Mouse (Mus musculus): ENCODE results near the gene Zcchc4.
A peak's percentile ranks its signal among the peaks of the same experiment; 100 is the strongest.

DNA sequence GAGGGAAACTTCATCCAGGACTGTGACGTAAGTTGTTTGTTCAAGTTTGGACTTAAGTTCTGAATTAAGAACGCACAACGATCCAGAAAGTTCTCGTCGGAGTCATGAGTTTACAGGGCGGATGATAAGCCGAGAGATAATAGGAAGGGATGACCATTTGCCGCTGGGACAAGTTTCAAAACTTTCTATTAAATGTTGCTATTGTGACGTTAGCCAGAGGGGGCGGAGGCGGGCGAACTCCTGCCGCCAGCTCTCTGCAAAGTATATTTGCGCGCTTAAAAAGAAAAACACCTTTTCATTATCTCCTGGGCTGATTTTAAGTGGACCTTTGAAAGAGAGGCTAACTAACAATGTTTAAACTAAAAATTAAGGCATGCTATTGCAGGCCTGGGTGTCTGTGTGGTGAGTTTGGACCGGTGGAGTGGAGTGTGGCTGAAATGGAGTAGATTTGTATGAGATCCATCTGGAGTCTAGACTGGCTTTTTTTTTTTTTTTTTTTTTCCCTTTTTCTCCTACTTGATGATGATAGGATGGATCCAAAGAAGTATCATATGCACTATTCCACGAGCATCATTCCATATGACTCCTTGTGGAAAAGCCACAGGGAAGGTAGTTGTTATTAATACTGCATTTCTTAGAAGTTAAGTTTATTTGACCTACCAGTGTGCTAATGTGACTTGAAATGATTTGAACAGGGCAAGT lies 32.9 kb upstream of the Zcchc4 start:
- TF ChIP-seq CTCF (IDR thresholded peaks at IDR 0.05; ENCODE audit: low read depth) (peak; percentile 59), EP300 (optimal IDR thresholded peaks at IDR 0.05) (no peak)

Data from stomach, postnatal 0 days (tissue).